Mouse (Mus musculus): ENCODE data around the gene Hacd1. TPM values are rescaled to one million over a fixed set of nuclear protein-coding genes. Genes with fewer than 3 reads are reported as not detected.

The Hacd1 gene
- polyA plus RNA-seq, 1 experiment from 2014 or later = 68.3 TPM

GRCm38 (mm10) chr2:13816645-13817044 lies 239.3 kb downstream of the Hacd1 start:
- WGBS (ENCODE audit: insufficient replicate concordance) = 53% methylated on average over 2 of the region's 2 CpGs
- no peaks in the 10 kb centered on the region for H3K4me1 ChIP-seq (ENCODE audit: insufficient read depth)

GRCm38 (mm10) chr2:13808593-13808992 lies 247.3 kb downstream of the Hacd1 start:
- Histone ChIP-seq H3K27me3 (ENCODE audit: insufficient read depth, low read length) (no peaks in the 10 kb centered on the region), H3K4me2 (ENCODE audit: low read depth, low read length) (no peak overlapping the region), H3K27ac (ENCODE audit: low read depth) (no peak overlapping the region), H3K9ac (replicated peaks) (no peak overlapping the region), H3K4me1 (ENCODE audit: insufficient read depth) (no peaks in the 10 kb centered on the region), H3K4me3 (ENCODE audit: low read depth, low read length) (no peak overlapping the region), H3K36me3 (replicated peaks; ENCODE audit: insufficient read depth, low read length) (no peaks in the 10 kb centered on the region), H3K9me3 (ENCODE audit: low read length) (no peaks in the 10 kb centered on the region)
- 51% methylated on average over 5 of the region's 5 CpGs for WGBS (ENCODE audit: insufficient replicate concordance)
- DNase-seq (no peak), ATAC-seq (no peak)
- TF ChIP-seq CTCF (IDR thresholded peaks at IDR 0.05; ENCODE audit: low read depth) = no peak
- TF ChIP-seq EP300 (IDR thresholded peaks at IDR 0.05; ENCODE audit: low read depth) = no peak

More at GRCm38 (mm10) chr2:13816645-13817044, 239.3 kb downstream of the Hacd1 start:
- Histone ChIP-seq H3K27ac (ENCODE audit: low read depth) (no peak overlapping the region), H3K36me3 (replicated peaks; ENCODE audit: insufficient read depth, low read length) (no peaks in the 10 kb centered on the region), H3K9ac (replicated peaks) (no peak overlapping the region), H3K9me3 (ENCODE audit: low read length) (no peaks in the 10 kb centered on the region), H3K27me3 (ENCODE audit: insufficient read depth, low read length) (no peaks in the 10 kb centered on the region), H3K4me3 (ENCODE audit: low read depth, low read length) (no peak overlapping the region), H3K4me2 (ENCODE audit: low read depth, low read length) (no peak overlapping the region)
- TF ChIP-seq CTCF (IDR thresholded peaks at IDR 0.05; ENCODE audit: low read depth) (no peak), EP300 (IDR thresholded peaks at IDR 0.05; ENCODE audit: low read depth) (no peak)
- ATAC-seq (no peak), DNase-seq (no peak)

GRCm38 (mm10) chr2:13808008-13808407 lies 247.9 kb downstream of the Hacd1 start:
- ATAC-seq = no peak
- H3K4me3 ChIP-seq (ENCODE audit: low read depth, low read length) = no peak overlapping the region
- DNase-seq = no peak
- no peaks in the 10 kb centered on the region for H3K36me3 ChIP-seq (replicated peaks; ENCODE audit: insufficient read depth, low read length)
- WGBS (ENCODE audit: insufficient replicate concordance) = 60% methylated on average over 4 of the region's 4 CpGs
- H3K4me1 ChIP-seq (ENCODE audit: insufficient read depth) = no peaks in the 10 kb centered on the region
- H3K9me3 ChIP-seq (ENCODE audit: low read length) = no peaks in the 10 kb centered on the region
- H3K27ac ChIP-seq (ENCODE audit: low read depth) = no peak overlapping the region
- no peak overlapping the region for H3K4me2 ChIP-seq (ENCODE audit: low read depth, low read length)
- H3K9ac ChIP-seq (replicated peaks) = no peak overlapping the region
- TF ChIP-seq CTCF (IDR thresholded peaks at IDR 0.05; ENCODE audit: low read depth) (no peak), EP300 (IDR thresholded peaks at IDR 0.05; ENCODE audit: low read depth) (no peak)
- H3K27me3 ChIP-seq (ENCODE audit: insufficient read depth, low read length) = no peaks in the 10 kb centered on the region

GRCm38 (mm10) chr2:13806120-13806519 lies 249.8 kb downstream of the Hacd1 start:
- no peaks in the 10 kb centered on the region for H3K9me3 ChIP-seq (ENCODE audit: low read length)
- WGBS (ENCODE audit: insufficient replicate concordance) = 83% methylated on average over 3 of the region's 3 CpGs
- H3K4me2 ChIP-seq (ENCODE audit: low read depth, low read length) = no peak overlapping the region
- no peak overlapping the region for H3K27ac ChIP-seq (ENCODE audit: low read depth)
- H3K4me1 ChIP-seq (ENCODE audit: insufficient read depth) = no peaks in the 10 kb centered on the region
- ATAC-seq (no peak), DNase-seq (no peak)
- H3K9ac ChIP-seq (replicated peaks) = no peak overlapping the region
- TF ChIP-seq EP300 (IDR thresholded peaks at IDR 0.05; ENCODE audit: low read depth) = no peak
- TF ChIP-seq CTCF (IDR thresholded peaks at IDR 0.05; ENCODE audit: low read depth) = peak; percentile 26; the same call in 1 of the 2 replicates
- no peaks in the 10 kb centered on the region for H3K36me3 ChIP-seq (replicated peaks; ENCODE audit: insufficient read depth, low read length)
- H3K27me3 ChIP-seq (ENCODE audit: insufficient read depth, low read length) = no peaks in the 10 kb centered on the region
- no peak overlapping the region for H3K4me3 ChIP-seq (ENCODE audit: low read depth, low read length)

GRCm38 (mm10) chr2:13800639-13801038 lies 255.3 kb downstream of the Hacd1 start:
- Histone ChIP-seq H3K9ac (replicated peaks) (no peak overlapping the region), H3K4me1 (ENCODE audit: insufficient read depth) (no peaks in the 10 kb centered on the region), H3K36me3 (replicated peaks; ENCODE audit: insufficient read depth, low read length) (no peaks in the 10 kb centered on the region), H3K4me3 (ENCODE audit: low read depth, low read length) (no peak overlapping the region), H3K27ac (ENCODE audit: low read depth) (no peak overlapping the region), H3K27me3 (ENCODE audit: insufficient read depth, low read length) (no peaks in the 10 kb centered on the region), H3K4me2 (ENCODE audit: low read depth, low read length) (no peak overlapping the region), H3K9me3 (ENCODE audit: low read length) (no peaks in the 10 kb centered on the region)
- DNase-seq (no peak), ATAC-seq (no peak)
- TF ChIP-seq EP300 (IDR thresholded peaks at IDR 0.05; ENCODE audit: low read depth) (no peak), CTCF (IDR thresholded peaks at IDR 0.05; ENCODE audit: low read depth) (no peak)
- WGBS (ENCODE audit: insufficient replicate concordance) = 73% methylated on average over 2 of the region's 2 CpGs

Other genes with a start within 250 kb of the Hacd1 start
- gene Stam, start 18.0 kb upstream of the Hacd1 start, polyA plus RNA-seq (2015; fragmentation: Nextera tagmentation; extraction: Ambion mirVana) = 13.3 and 15.6 TPM in 2 replicates
- 0.02 TPM in 1 of 2 replicates, not detected in the other for gene Tmem236, start 118.4 kb upstream of the Hacd1 start, polyA plus RNA-seq (2015; fragmentation: Nextera tagmentation; extraction: Ambion mirVana)
- 13.6 and 14.5 TPM in 2 replicates for gene Mrc1, start 173.3 kb upstream of the Hacd1 start, polyA plus RNA-seq (2015; fragmentation: Nextera tagmentation; extraction: Ambion mirVana)

Measured in liver, postnatal 0 days (tissue).